Mouse (Mus musculus) myocyte (in vitro differentiated cells): ENCODE data around the gene Mob2.

ENCODE experiments used
- POLR2A ChIP-seq: IDR thresholded peaks from one replicate; pipeline ENCODE4 v1.6.1; 2011; ENCODE audit warnings: low read depth, mild to moderate bottlenecking, control low read depth, moderate library complexity; ENCODE audit not compliant: insufficient read length
- POLR2AphosphoS2 ChIP-seq: IDR thresholded peaks from one replicate; pipeline ENCODE4 v1.6.1; 2011; ENCODE audit warnings: low read depth, control low read depth; ENCODE audit not compliant: insufficient read length

DNA sequence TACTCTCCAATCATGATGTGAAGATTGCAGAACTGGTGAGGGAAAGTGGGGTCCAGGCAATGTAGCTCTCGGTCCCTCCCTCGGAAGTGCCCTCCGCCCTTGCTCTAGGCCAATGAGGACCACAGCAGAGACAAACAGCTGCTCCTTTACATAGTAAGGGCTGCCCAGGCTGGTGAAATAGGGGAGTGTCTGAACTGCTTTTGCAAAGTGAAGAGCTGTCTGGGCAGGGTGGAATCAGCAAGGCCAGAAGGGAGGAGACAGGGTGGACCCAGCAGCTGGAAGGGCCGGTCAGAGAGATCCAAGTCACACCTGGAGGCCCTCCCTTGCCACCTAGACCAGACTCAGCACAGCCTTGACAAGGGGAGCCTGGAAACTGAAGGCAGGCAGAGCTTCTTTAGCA lies 34.9 kb downstream of the Mob2 start:
- TF ChIP-seq POLR2AphosphoS2 (no peak), POLR2A (no peak)
